Mouse (Mus musculus) adrenal gland, postnatal 14 days (tissue): ENCODE measurements around the gene Cct2. TPM values are rescaled to one million over a fixed set of nuclear protein-coding genes. Genes with fewer than 3 reads are reported as not detected.
"Not testable (repeated sequence)": the region's sequence is repeated elsewhere in the genome, so short reads cannot be mapped to it uniquely, and the experiment has no call there.

ENCODE experiments used
- DNase-seq: peaks from one replicate; pipeline ENCODE4 v3.0.0; 2021; ENCODE audit warnings: mixed read lengths
- total RNA-seq: library from RNA; stranded (reverse); gene quantifications from 2 replicates; pipeline ENCODE4 v1.2.3, GENCODE M21; 2021

Cct2 gene
- total RNA-seq, 1 experiment from 2014 or later: 224 TPM

- DNase-seq: no peak
These were observed 7.9 kb downstream of the Cct2 start for GRCm38 (mm10) chr10:117055668-117056067.

- peak; percentile 64 for DNase-seq
These were observed 13.5 kb downstream of the Cct2 start for GRCm38 (mm10) chr10:117049961-117050597.

GRCm38 (mm10) chr10:117049253-117049652 lies 14.4 kb downstream of the Cct2 start:
- no peak for DNase-seq

- no peak for DNase-seq
These were observed 18.2 kb downstream of the Cct2 start, which contains the start of gene Lrrc10 for GRCm38 (mm10) chr10:117045175-117046056. TSS of gene Lrrc10 (plus strand) at chr10:117045341.

- not testable (repeated sequence) for DNase-seq
These were observed 20.0 kb downstream of the Cct2 start for GRCm38 (mm10) chr10:117043497-117044166.

- no peak for DNase-seq
These were observed 21.3 kb downstream of the Cct2 start for GRCm38 (mm10) chr10:117042295-117042694.

- DNase-seq: no peak
These were observed 23.3 kb downstream of the Cct2 start for GRCm38 (mm10) chr10:117040355-117040754.

GRCm38 (mm10) chr10:117033785-117034184 lies 29.8 kb downstream of the Cct2 start:
- peak; percentile 93 for DNase-seq

GRCm38 (mm10) chr10:117031160-117031559 lies 32.5 kb downstream of the Cct2 start:
- no peak for DNase-seq

GRCm38 (mm10) chr10:117026176-117026575 lies 37.4 kb downstream of the Cct2 start:
- no peak for DNase-seq

GRCm38 (mm10) chr10:117025776-117026175 lies 37.8 kb downstream of the Cct2 start:
- DNase-seq: not testable (repeated sequence)

- DNase-seq: no peak
These were observed 39.9 kb downstream of the Cct2 start for GRCm38 (mm10) chr10:117023693-117024092.

- peak; percentile 35 for DNase-seq
These were observed 42.4 kb downstream of the Cct2 start for GRCm38 (mm10) chr10:117021020-117021754.

GRCm38 (mm10) chr10:117018281-117018840 lies 45.3 kb downstream of the Cct2 start:
- DNase-seq: no peak

GRCm38 (mm10) chr10:117014565-117014964 lies 49.0 kb downstream of the Cct2 start:
- DNase-seq: no peak

GRCm38 (mm10) chr10:117013689-117014390 lies 49.8 kb downstream of the Cct2 start:
- DNase-seq: peak; percentile 26

GRCm38 (mm10) chr10:117011047-117011446 lies 52.6 kb downstream of the Cct2 start:
- no peak for DNase-seq

- no peak for DNase-seq
These were observed 53.9 kb downstream of the Cct2 start for GRCm38 (mm10) chr10:117009691-117010090.

GRCm38 (mm10) chr10:117005707-117006464 lies 57.7 kb downstream of the Cct2 start:
- DNase-seq: no peak

- DNase-seq: no peak
These were observed 58.9 kb downstream of the Cct2 start for GRCm38 (mm10) chr10:117004695-117005094.
